Mouse (Mus musculus) limb, embryonic 14.5 days (tissue): Measurements from ENCODE around the gene Atp5h. TPM values are rescaled to one million over a fixed set of nuclear protein-coding genes. Genes with fewer than 3 reads are reported as not detected.

Source experiments
- ATAC-seq: fragments of 200-750 bp; cut with Nextera tagmentation; 2 replicates; pipeline ENCODE4 v1.8.0; 2017; ENCODE audit warnings: low read depth, moderate number of reproducible peaks, moderate TSS enrichment; ENCODE audit not compliant: low FRiP score
- DNase-seq: peaks from one replicate; pipeline ENCODE4 v3.0.0-alpha.2; 2015; ENCODE audit warnings: low spot score
- H3K27ac ChIP-seq: fragments of 300-500 bp; sonication (generic); replicated peaks from 2 replicates; pipeline ENCODE4 v1.5.1; 2014; ENCODE audit warnings: low read depth, mild to moderate bottlenecking, low read length, moderate library complexity, mixed read lengths
- H3K27me3 ChIP-seq: fragments of 300-500 bp; sonication (generic); 2 replicates; pipeline ENCODE4 v1.6.1; 2014; ENCODE audit warnings: low read length, mixed read lengths; ENCODE audit not compliant: control insufficient read depth, insufficient read depth
- H3K36me3 ChIP-seq: fragments of 300-500 bp; sonication (generic); 2 replicates; pipeline ENCODE4 v1.6.1; 2014; ENCODE audit warnings: mild to moderate bottlenecking, low read length, moderate library complexity, mixed read lengths; ENCODE audit not compliant: control insufficient read depth, insufficient read depth
- H3K4me1 ChIP-seq: fragments of 300-500 bp; sonication (generic); 2 replicates; pipeline ENCODE4 v1.6.1; 2014; ENCODE audit warnings: antibody characterized with exemption, low read length, mixed read lengths; ENCODE audit not compliant: control insufficient read depth, insufficient read depth
- H3K4me2 ChIP-seq: fragments of 300-500 bp; sonication (generic); replicated peaks from 2 replicates; pipeline ENCODE4 v1.6.1; 2014; ENCODE audit warnings: low read depth, mild to moderate bottlenecking, low read length, moderate library complexity; ENCODE audit not compliant: severe bottlenecking
- H3K4me3 ChIP-seq: fragments of 300-500 bp; sonication (generic); replicated peaks from 2 replicates; pipeline ENCODE4 v1.5.1; 2014; ENCODE audit warnings: low read length
- H3K9ac ChIP-seq: fragments of 300-500 bp; sonication (generic); 2 replicates; pipeline ENCODE4 v1.6.1; 2014; ENCODE audit warnings: mild to moderate bottlenecking, low read depth, low read length, moderate library complexity; ENCODE audit not compliant: severe bottlenecking
- H3K9me3 ChIP-seq: fragments of 300-500 bp; sonication (generic); 2 replicates; pipeline ENCODE4 v1.6.1; 2016; ENCODE audit warnings: low read length; ENCODE audit not compliant: control insufficient read depth
- POLR2A ChIP-seq: fragments of 200-500 bp; IDR thresholded peaks from 2 replicates; pipeline ENCODE4 v1.8.0; 2012; ENCODE audit warnings: inconsistent platforms, mild to moderate bottlenecking, moderate library complexity, borderline replicate concordance; ENCODE audit not compliant: insufficient read depth, insufficient read length; ENCODE audit errors: extremely low read depth
- WGBS: fragments of 180-500 bp; shearing (Covaris S2); extraction: QIAGEN DNeasy Blood & Tissue Kit; methylation state at CpG from one replicate; pipeline ENCODE4 v1.1.7; 2014; 5-methylcytosine and 5-hydroxymethylcytosine counted together
- polyA plus RNA-seq, 2 experiments: library from polyadenylated mRNA; depleted of rRNA in 1 of 2; stranded (reverse) in 1 of 2; unstranded in 1 of 2; fragments of >200 nt; fragmentation: Nextera tagmentation in 1 of 2; extraction: Ambion mirVana in 1 of 2; gene quantifications; 2 replicates each; pipeline versions ENCODE4 v1.2.1 to v1.2.3; 2012 to 2014

The Atp5h gene
- polyA plus RNA-seq, 2 experiments, result 427 to 933 TPM

DNA sequence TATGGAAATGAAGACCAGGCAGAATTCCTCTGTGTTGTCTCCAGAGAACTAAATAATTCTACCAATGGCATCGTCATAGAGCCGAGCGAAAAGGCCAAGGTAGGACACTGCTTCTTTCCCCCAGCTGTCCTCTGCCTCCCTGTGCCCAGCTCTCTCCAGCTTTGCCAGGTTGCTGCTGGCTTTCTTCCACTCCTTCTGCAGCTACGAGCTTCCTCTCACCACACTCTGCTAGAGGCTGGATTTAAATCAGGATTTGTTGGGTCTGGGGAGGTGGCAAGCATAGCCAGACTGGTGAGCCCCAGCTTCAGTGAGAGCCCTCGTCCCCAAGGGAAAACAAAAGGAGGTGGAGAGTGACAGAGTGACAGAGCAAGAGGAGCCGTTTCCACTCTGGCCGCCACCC lies 9.5 kb upstream of the Atp5h start:
- no peak overlapping the region for H3K9ac ChIP-seq
- no peak overlapping the region for H3K4me2 ChIP-seq
- no peaks in the 10 kb centered on the region for H3K27me3 ChIP-seq
- DNase-seq (no peak), ATAC-seq (no peak)
- TF ChIP-seq POLR2A, result no peak
- H3K27ac ChIP-seq, result no peak overlapping the region
- peaks cover 81% of the 10 kb centered on the region for H3K36me3 ChIP-seq
- H3K4me1 ChIP-seq, result peaks cover 9% of the 10 kb centered on the region
- no peak overlapping the region for H3K4me3 ChIP-seq
- WGBS, result 81% methylated on average over 7 of the region's 7 CpGs
- no peaks in the 10 kb centered on the region for H3K9me3 ChIP-seq

DNA sequence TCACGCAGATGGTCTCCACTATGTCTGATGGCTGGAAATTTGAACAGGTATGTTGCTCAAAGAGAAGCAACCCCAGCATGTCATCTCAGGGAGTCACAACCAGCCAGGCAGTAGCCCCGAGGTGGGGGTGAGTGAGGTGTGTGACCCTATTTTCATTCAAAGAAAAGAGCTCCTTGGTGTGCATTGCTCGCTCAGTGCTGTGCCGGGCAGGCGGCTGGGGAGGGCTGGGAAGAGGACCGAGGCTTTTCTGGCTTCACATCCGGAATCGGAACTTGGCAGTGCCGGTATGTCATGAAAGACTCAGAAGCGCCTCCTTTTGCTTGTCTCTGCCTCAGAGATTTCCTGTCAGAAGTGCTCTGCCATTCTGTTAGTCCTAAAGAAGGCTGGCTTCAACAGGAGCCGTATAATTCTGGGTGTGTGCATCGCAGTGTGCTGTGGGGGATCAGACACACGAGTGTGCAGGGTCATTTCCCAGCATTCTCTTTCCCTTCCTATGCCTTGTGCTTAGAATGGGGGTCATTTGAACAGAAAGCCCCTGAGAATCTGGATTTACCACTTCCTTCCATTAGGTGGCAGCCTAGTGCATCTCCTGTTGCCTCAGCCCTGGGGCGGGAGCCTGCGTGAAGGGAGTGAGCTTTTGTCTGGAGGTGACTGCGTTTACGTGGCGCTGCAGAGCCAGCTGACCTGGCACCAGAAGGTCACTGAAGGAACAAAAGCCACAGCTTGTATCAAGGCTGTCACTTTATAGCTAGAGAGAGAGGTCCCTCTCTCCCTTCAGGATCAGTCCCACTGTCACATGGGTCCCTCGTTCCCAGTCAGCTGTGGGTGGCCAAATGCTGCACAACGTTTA lies 7.9 kb upstream of the Atp5h start:
- Histone ChIP-seq H3K4me1 (peaks cover 9% of the 10 kb centered on the region), H3K4me2 (0 out of 2 replicates have a peak overlapping the region, but pooled peaks have one; percentile 19), H3K27ac (no peak overlapping the region), H3K36me3 (peaks cover 84% of the 10 kb centered on the region), H3K9me3 (no peaks in the 10 kb centered on the region), H3K27me3 (no peaks in the 10 kb centered on the region), H3K4me3 (no peak overlapping the region), H3K9ac (peak overlapping the region; percentile 7; the same call in 1 of the 2 replicates)
- peak; percentile 82 for DNase-seq
- peak; percentile 75; the same call in 1 of the 2 replicates for ATAC-seq
- no peak for TF ChIP-seq POLR2A
- 47% methylated on average over 20 of the region's 20 CpGs for WGBS

DNA sequence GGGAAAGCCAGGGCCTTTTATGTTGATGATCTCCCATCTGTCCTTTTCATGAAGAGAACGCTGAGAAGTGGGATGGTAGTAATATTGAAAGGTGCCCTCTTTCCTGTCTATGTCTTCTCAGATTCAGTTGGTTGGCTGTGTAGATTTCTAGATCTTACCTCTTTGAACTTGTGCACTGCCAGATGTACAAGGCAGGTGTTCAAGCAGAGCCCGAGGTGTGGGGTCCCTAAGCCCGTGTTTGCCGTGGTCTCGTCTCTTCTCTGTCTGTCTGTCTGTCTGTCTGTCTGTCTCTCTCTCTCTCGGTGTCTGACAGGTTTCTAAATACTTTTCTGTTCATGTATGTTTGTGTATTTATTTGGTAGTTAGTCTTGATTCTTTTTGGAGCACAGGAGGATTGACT lies 5.9 kb upstream of the Atp5h start:
- H3K36me3 ChIP-seq, result peaks cover 70% of the 10 kb centered on the region
- no peak for ATAC-seq
- H3K4me1 ChIP-seq, result peaks cover 17% of the 10 kb centered on the region
- no peak overlapping the region for H3K4me3 ChIP-seq
- 82% methylated on average over 6 of the region's 6 CpGs for WGBS
- no peaks in the 10 kb centered on the region for H3K27me3 ChIP-seq
- TF ChIP-seq POLR2A, result no peak
- H3K9me3 ChIP-seq, result no peaks in the 10 kb centered on the region
- H3K27ac ChIP-seq, result no peak overlapping the region
- DNase-seq, result no peak
- H3K9ac ChIP-seq, result peak overlapping the region; percentile 21; the same call in 1 of the 2 replicates
- H3K4me2 ChIP-seq, result no peak overlapping the region

DNA sequence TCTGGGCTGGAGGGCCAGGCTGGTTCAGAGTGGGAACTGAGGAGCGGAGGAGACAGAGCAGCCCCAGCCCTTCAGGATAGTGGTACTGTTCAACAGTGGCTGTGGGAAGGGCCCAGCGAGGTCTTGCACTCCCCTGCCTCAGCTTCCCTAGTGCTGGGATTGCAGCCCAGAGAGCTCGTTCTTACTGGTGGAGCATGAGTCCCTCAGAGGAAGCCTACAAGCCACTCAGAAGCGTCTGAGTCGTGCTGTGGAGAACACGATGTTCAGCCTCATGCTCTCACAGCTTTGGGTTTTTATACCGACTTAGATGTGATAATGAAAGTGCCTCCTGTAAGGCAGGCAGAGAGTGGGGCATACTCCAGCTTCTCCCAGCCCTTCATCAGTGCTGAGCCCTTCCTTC lies 4.9 kb upstream of the Atp5h start:
- H3K4me2 ChIP-seq, result no peak overlapping the region
- DNase-seq (no peak), ATAC-seq (no peak)
- H3K27me3 ChIP-seq, result no peaks in the 10 kb centered on the region
- H3K9ac ChIP-seq, result no peak overlapping the region
- H3K27ac ChIP-seq, result no peak overlapping the region
- H3K4me1 ChIP-seq, result peaks cover 17% of the 10 kb centered on the region
- H3K4me3 ChIP-seq, result no peak overlapping the region
- WGBS, result 86% methylated on average over 7 of the region's 7 CpGs
- H3K36me3 ChIP-seq, result peaks cover 60% of the 10 kb centered on the region
- H3K9me3 ChIP-seq, result no peaks in the 10 kb centered on the region
- TF ChIP-seq POLR2A, result no peak

DNA sequence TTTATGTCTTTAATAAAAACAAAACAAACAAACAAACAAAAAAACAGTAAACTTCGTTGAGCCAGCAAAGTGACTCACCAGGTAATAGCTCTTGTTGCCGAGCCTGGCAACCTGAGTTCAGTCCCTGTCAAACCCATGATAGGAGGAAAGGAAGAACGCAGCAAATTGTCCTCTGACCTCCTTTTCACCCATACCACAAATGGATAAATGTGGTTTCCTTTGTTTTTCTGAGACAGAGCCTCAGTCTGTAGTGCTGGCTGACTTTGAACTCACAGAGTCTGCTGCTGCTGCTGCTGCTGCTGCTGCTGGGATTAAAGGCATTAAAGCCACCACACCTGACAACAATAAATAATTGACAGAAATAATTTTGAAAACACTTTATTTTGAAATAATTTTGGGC lies 3.3 kb upstream of the Atp5h start:
- TF ChIP-seq POLR2A, result no peak
- ATAC-seq (no peak), DNase-seq (no peak)
- H3K9me3 ChIP-seq, result no peaks in the 10 kb centered on the region
- H3K4me2 ChIP-seq, result no peak overlapping the region
- H3K36me3 ChIP-seq, result peaks cover 46% of the 10 kb centered on the region
- H3K9ac ChIP-seq, result no peak overlapping the region
- 82% methylated on average over 3 of the region's 3 CpGs for WGBS
- H3K27me3 ChIP-seq, result no peaks in the 10 kb centered on the region
- no peak overlapping the region for H3K27ac ChIP-seq
- peaks cover 22% of the 10 kb centered on the region for H3K4me1 ChIP-seq
- no peak overlapping the region for H3K4me3 ChIP-seq
